ENCODE assay signal across 20 mouse cellular contexts in genomic region chr10:27843010-27843409, GRCm38 (mm10).
DNase-seq lines count a peak whose midpoint lies in the region; ATAC-seq lines count a peak whose summit lies in the region.
"Had no signal": no experiment of that assay in that cellular context is flagged by ENCODE, and none has a peak within 500 bp of the region (broad histone marks: within the 10 kb centered on the region; RNA-seq: fewer than 3 reads in every experiment).

No protein-coding gene starts in this region.

- peak; percentile 74 for ATAC-seq in frontal cortex, adult (ENCODE audit: low TSS enrichment)
- ATAC-seq: CD4-positive, CD25-positive, alpha-beta regulatory T cell, adult 4 months; forebrain, embryonic 16.5 days; intestine, embryonic 15.5 days had no signal

- no peak for DNase-seq in frontal cortex, postnatal 10 days (ENCODE audit: low spot score in 2 of 2)
- DNase-seq in layer of hippocampus, adult 9-11 months = peak; percentile 14
- DNase-seq in layer of hippocampus, postnatal 10 days (ENCODE audit: low spot score in 2 of 2) = no peak
- DNase-seq in 3T3-L1 (ENCODE audit: low read depth, low spot score) (peak; percentile 31), MN1 (ENCODE audit: low spot score) (no peak)
- DNase-seq in Muller cell, postnatal 12 days (ENCODE audit: inconsistent ontology term) = peak; percentile 81
- DNase-seq in kidney, postnatal 25 days = no peak
- DNase-seq: adrenal gland, adult 2 months; adrenal gland, postnatal 25 days; B cell, adult 2 months; cerebellum, adult 11 months; cerebellum, adult 9-11 months; embryo, embryonic 11 days; gastrocnemius, adult 2 months; gastrocnemius, postnatal 25 days; heart, postnatal 4 days had no signal

Comparison
In these comparisons a context has a peak if more than half of its experiments do, and no peak if none do; other contexts are left out.
1. DNase-seq: peak in layer of hippocampus, adult 9-11 months (single experiment), 3T3-L1 (single experiment) and Muller cell, postnatal 12 days (single experiment); none in frontal cortex, postnatal 10 days (0 of 2), layer of hippocampus, postnatal 10 days (0 of 2), MN1 (single experiment) and kidney, postnatal 25 days (0 of 2).